Mouse (Mus musculus): ENCODE measurements at regions not wholly inside any gene's neighbourhood (a gene's known extent, or its start where the extent isn't known, plus 50 kb on each side); places are given as distances from the start of the nearest gene placed in this dataset.

- Histone ChIP-seq H3K4me2 (replicated peaks; ENCODE audit: low read depth, low read length, severe bottlenecking) (no peak overlapping the region), H3K4me1 (ENCODE audit: control insufficient read depth, insufficient read depth, low read length) (no peaks in the 10 kb centered on the region), H3K36me3 (ENCODE audit: control insufficient read depth, insufficient read depth, low read length) (no peaks in the 10 kb centered on the region), H3K27me3 (ENCODE audit: control insufficient read depth, insufficient read depth, low read length) (no peaks in the 10 kb centered on the region), H3K9me3 (ENCODE audit: control insufficient read depth, low read length) (no peaks in the 10 kb centered on the region), H3K9ac (ENCODE audit: low read depth, low read length, severe bottlenecking) (no peak overlapping the region), H3K4me3 (replicated peaks; ENCODE audit: low read length) (no peak overlapping the region), H3K27ac (replicated peaks; ENCODE audit: low read depth, low read length) (no peak overlapping the region)
- WGBS = 91% methylated on average over 11 of the region's 11 CpGs
- TF ChIP-seq POLR2A (IDR thresholded peaks at IDR 0.05; ENCODE audit: borderline replicate concordance, extremely low read depth, insufficient read depth, insufficient read length) = no peak
- ATAC-seq (ENCODE audit: low FRiP score, low read depth) (no peak), DNase-seq (ENCODE audit: low spot score) (no peak)
Measured at GRCm38 (mm10) chr12:28054444-28054843, 497.8 kb downstream of the Dcdc2c start.

- H3K36me3 ChIP-seq (ENCODE audit: control insufficient read depth, insufficient read depth, low read length) = no peaks in the 10 kb centered on the region
- no peak for TF ChIP-seq POLR2A (IDR thresholded peaks at IDR 0.05; ENCODE audit: borderline replicate concordance, extremely low read depth, insufficient read depth, insufficient read length)
- 61% methylated on average over 4 of the region's 4 CpGs for WGBS
- no peaks in the 10 kb centered on the region for H3K9me3 ChIP-seq (ENCODE audit: control insufficient read depth, low read length)
- DNase-seq (ENCODE audit: low spot score) = no peak
- no peak overlapping the region for H3K9ac ChIP-seq (ENCODE audit: low read depth, low read length, severe bottlenecking)
- H3K4me2 ChIP-seq (replicated peaks; ENCODE audit: low read depth, low read length, severe bottlenecking) = no peak overlapping the region
- H3K27me3 ChIP-seq (ENCODE audit: control insufficient read depth, insufficient read depth, low read length) = no peaks in the 10 kb centered on the region
- no peak overlapping the region for H3K4me3 ChIP-seq (replicated peaks; ENCODE audit: low read length)
- no peak for ATAC-seq (ENCODE audit: low FRiP score, low read depth)
- no peaks in the 10 kb centered on the region for H3K4me1 ChIP-seq (ENCODE audit: control insufficient read depth, insufficient read depth, low read length)
- H3K27ac ChIP-seq (replicated peaks; ENCODE audit: low read depth, low read length) = no peak overlapping the region
Measured at GRCm38 (mm10) chr12:28047989-28048388, 504.2 kb downstream of the Dcdc2c start.

DNA sequence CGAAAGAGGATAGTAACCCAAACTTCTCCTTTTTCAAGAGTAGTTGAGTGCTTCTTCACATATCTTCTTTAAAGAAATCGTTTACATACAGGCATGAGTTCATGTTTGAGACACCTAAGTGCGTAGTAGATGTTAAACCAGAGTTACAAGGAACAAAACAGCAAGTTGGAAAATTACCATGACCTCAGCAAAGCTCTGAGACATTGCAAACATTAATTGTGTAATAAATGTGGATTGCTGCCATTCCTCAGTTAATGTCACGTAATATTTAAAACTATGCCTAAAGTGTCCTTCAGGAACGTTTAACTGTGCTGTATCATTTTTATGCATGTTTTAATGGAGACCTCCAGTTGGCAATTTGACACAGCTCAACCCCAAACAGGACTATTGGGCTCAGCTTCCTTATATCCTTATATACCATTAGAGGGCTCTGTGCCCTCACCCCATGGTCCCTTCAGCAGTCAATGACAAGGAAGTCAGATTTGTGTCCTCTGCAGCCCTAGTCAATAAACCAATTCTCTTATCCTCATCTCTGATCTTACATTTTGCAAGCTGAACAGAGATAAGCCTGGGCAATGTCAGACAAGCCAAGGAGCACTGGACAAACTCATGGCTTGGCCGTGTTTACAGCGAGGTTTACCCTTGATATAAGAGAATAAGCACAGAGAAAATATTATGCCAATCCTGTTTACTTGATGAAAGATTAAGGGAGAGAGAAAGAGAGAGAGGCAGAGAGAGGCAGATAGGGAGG is 513.9 kb downstream of the Dcdc2c start:
- no peaks in the 10 kb centered on the region for H3K36me3 ChIP-seq (ENCODE audit: control insufficient read depth, insufficient read depth, low read length)
- no peak for TF ChIP-seq POLR2A (IDR thresholded peaks at IDR 0.05; ENCODE audit: borderline replicate concordance, extremely low read depth, insufficient read depth, insufficient read length)
- no peaks in the 10 kb centered on the region for H3K4me1 ChIP-seq (ENCODE audit: control insufficient read depth, insufficient read depth, low read length)
- no peak overlapping the region for H3K4me2 ChIP-seq (replicated peaks; ENCODE audit: low read depth, low read length, severe bottlenecking)
- no peaks in the 10 kb centered on the region for H3K27me3 ChIP-seq (ENCODE audit: control insufficient read depth, insufficient read depth, low read length)
- ATAC-seq (ENCODE audit: low FRiP score, low read depth) = no peak
- DNase-seq (ENCODE audit: low spot score) = no peak
- H3K9ac ChIP-seq (ENCODE audit: low read depth, low read length, severe bottlenecking) = no peak overlapping the region
- no peak overlapping the region for H3K4me3 ChIP-seq (replicated peaks; ENCODE audit: low read length)
- H3K9me3 ChIP-seq (ENCODE audit: control insufficient read depth, low read length) = no peaks in the 10 kb centered on the region
- H3K27ac ChIP-seq (replicated peaks; ENCODE audit: low read depth, low read length) = no peak overlapping the region
- 67% methylated on average over 7 of the region's 7 CpGs for WGBS

DNA sequence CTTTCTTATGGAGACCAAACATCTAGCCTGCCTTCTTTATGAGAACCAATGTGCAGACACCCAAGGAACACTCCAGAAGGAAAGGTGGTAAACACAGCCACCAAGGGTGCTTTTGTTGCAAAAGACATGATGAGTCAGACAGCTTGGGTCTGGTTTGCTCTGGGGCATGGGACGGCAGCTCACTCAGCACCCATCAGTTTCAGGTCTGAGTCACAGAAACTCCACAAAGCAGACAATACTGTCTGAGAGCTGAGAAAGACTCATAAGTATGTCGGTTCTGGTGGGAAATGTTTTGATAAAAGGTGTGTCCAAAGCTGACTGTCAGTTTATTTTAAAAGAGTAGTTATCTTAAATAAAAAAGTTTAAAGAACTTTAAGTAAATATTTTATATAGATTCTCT is 553.0 kb downstream of the Dcdc2c start:
- Histone ChIP-seq H3K27ac (replicated peaks; ENCODE audit: low read depth, low read length) (no peak overlapping the region), H3K4me2 (replicated peaks; ENCODE audit: low read depth, low read length, severe bottlenecking) (no peak overlapping the region), H3K9ac (ENCODE audit: low read depth, low read length, severe bottlenecking) (no peak overlapping the region), H3K4me3 (replicated peaks; ENCODE audit: low read length) (no peak overlapping the region), H3K9me3 (ENCODE audit: control insufficient read depth, low read length) (no peaks in the 10 kb centered on the region), H3K4me1 (ENCODE audit: control insufficient read depth, insufficient read depth, low read length) (no peaks in the 10 kb centered on the region), H3K36me3 (ENCODE audit: control insufficient read depth, insufficient read depth, low read length) (no peaks in the 10 kb centered on the region), H3K27me3 (ENCODE audit: control insufficient read depth, insufficient read depth, low read length) (no peaks in the 10 kb centered on the region)
- DNase-seq (ENCODE audit: low spot score) = no peak
- WGBS = 81% methylated on average over 2 of the region's 2 CpGs
- no peak for TF ChIP-seq POLR2A (IDR thresholded peaks at IDR 0.05; ENCODE audit: borderline replicate concordance, extremely low read depth, insufficient read depth, insufficient read length)
- no peak for ATAC-seq (ENCODE audit: low FRiP score, low read depth)

GRCm38 (mm10) chr12:27992152-27992551 is 560.0 kb downstream of the Dcdc2c start:
- DNase-seq (ENCODE audit: low spot score) (no peak), ATAC-seq (ENCODE audit: low FRiP score, low read depth) (no peak)
- Histone ChIP-seq H3K4me1 (ENCODE audit: control insufficient read depth, insufficient read depth, low read length) (no peaks in the 10 kb centered on the region), H3K4me3 (replicated peaks; ENCODE audit: low read length) (no peak overlapping the region), H3K36me3 (ENCODE audit: control insufficient read depth, insufficient read depth, low read length) (no peaks in the 10 kb centered on the region), H3K9ac (ENCODE audit: low read depth, low read length, severe bottlenecking) (no peak overlapping the region), H3K9me3 (ENCODE audit: control insufficient read depth, low read length) (no peaks in the 10 kb centered on the region), H3K4me2 (replicated peaks; ENCODE audit: low read depth, low read length, severe bottlenecking) (no peak overlapping the region), H3K27ac (replicated peaks; ENCODE audit: low read depth, low read length) (no peak overlapping the region), H3K27me3 (ENCODE audit: control insufficient read depth, insufficient read depth, low read length) (no peaks in the 10 kb centered on the region)
- TF ChIP-seq POLR2A (IDR thresholded peaks at IDR 0.05; ENCODE audit: borderline replicate concordance, extremely low read depth, insufficient read depth, insufficient read length) = no peak
- WGBS = 61% methylated on average over 3 of the region's 3 CpGs

Measured in limb, embryonic 14.5 days (tissue).